Mouse (Mus musculus): ENCODE measurements at regions not wholly inside any gene's neighbourhood (a gene's known extent, or its start where the extent isn't known, plus 50 kb on each side); places are given as distances from the start of the nearest gene placed in this dataset.

- ATAC-seq (replicated peaks; ENCODE audit: poor library complexity, severe bottlenecking) = no peak
Observed at GRCm38 (mm10) chr3:80421461-80421860, 381.2 kb downstream of the Gria2 start.

GRCm38 (mm10) chr3:80422106-80422505 lies 380.5 kb downstream of the Gria2 start:
- no peak for ATAC-seq (replicated peaks; ENCODE audit: poor library complexity, severe bottlenecking)

- ATAC-seq (replicated peaks; ENCODE audit: poor library complexity, severe bottlenecking) = no peak
Observed at GRCm38 (mm10) chr3:80422646-80423045, 380.0 kb downstream of the Gria2 start.

All from granulocyte monocyte progenitor cell, adult 5-6 weeks (primary cell).